Mouse (Mus musculus): Measurements from ENCODE around the gene Dact2. TPM values are rescaled to one million over a fixed set of nuclear protein-coding genes. Genes with fewer than 3 reads are reported as not detected.

Gene Dact2
- 12.8 and 19.4 TPM in 2 replicates for polyA plus RNA-seq (2021; fragmentation: Nextera tagmentation)
- long read RNA-seq, experiment 1, partial matches to known transcripts: 1 of 4 reads
- long read RNA-seq, experiment 1, other reads (novel, unspliced or antisense): 2 of 4 reads
- long read RNA-seq, experiment 2, transcript Dact2-201 (4 exons, 3,250 nt): major isoform, 9 of 27 reads
- long read RNA-seq, experiment 2, partial matches to known transcripts: 4 of 27 reads
- long read RNA-seq, experiment 2, other reads (novel, unspliced or antisense): 14 of 27 reads

GRCm38 (mm10) chr17:14204061-14204460, at the start of gene Dact2:
Gene Dact2, minus strand, starts transcription at chr17:14204304.

Other genes with a start within 250 kb of the Dact2 start
- not detected in 2 replicates for gene Gm7356, start 200.6 kb downstream of the Dact2 start, polyA plus RNA-seq (2021; fragmentation: Nextera tagmentation)
- not detected in 2 replicates for gene Gm7358, start 144.8 kb downstream of the Dact2 start, polyA plus RNA-seq (2021; fragmentation: Nextera tagmentation)
- gene Smoc2, start 75.2 kb upstream of the Dact2 start, polyA plus RNA-seq (2021; fragmentation: Nextera tagmentation): 19.9 and 21.9 TPM in 2 replicates

Measured in layer of hippocampus, adult 6 months (tissue).